Mouse (Mus musculus) heart, postnatal 10 days (tissue): ENCODE data around the gene Cdc37. TPM values are rescaled to one million over a fixed set of nuclear protein-coding genes. Genes with fewer than 3 reads are reported as not detected.

ENCODE experiments used
- DNase-seq, 2 experiments: peaks; one replicate each; pipeline ENCODE4 v3.0.0; 2021
- intact Hi-C: fragments of 180-260 bp; cut with DNase I; formaldehyde crosslinking; loops from one replicate; pipeline ENCODE4 v1.15.1; 2025
- total RNA-seq, 2 experiments: library from RNA; stranded (reverse); gene quantifications; 2 replicates each; pipeline ENCODE4 v1.2.3; 2021

The Cdc37 gene
- total RNA-seq, 2 experiments from 2014 or later: 167 to 169 TPM

DNA sequence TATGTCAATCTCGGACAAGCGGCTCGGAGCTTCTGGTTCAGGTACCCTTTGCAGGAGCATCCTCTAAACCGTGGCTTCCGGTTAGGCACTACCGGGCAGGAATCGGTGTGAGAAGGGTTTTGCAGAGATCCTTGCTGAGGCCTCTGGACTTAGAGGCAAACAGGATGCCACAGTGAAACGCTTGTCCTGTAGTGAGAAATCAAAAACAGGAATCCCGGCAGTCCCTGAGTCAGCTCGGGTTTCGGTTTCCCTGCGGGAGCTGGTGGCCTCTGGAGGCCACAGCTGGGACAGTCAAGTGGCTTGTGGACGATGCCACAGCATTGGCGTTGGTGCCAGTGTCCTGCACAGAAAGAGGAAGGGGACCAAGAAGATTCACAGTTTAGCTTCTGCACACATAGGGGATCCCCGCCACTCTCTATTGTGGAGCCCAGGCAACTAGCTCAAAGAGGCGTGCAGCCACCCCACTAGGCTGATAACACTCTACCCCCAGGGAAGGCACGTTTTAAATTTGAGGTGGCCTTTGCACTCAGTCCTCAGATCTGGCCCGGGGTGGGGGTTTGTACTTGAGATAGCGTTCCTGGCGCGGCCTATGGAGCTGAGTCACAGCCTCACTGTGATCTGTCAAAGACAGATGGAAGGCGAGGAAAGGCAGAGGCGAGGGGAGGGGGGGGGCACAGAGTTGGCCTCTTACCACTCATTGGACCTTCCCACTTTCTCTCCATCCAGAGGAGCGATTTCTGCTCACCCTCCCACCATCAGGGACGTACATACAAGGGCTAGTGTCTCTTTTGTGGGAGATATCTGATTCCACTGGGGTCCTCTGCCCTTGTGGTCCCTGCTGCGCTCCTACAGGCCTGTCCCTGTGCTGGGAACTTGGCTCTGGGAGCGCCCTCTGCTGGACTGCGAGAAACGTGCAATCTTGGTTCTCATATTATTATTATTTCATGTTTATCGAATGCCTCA is 18.7 kb upstream of the Cdc37 start:
- intact Hi-C loops: loop anchor here (2.0 kb wide), 1 partner anchor 16 kb away; no protein-coding TSS in a partner anchor
- DNase-seq: peak; percentile 81 to 89

DNA sequence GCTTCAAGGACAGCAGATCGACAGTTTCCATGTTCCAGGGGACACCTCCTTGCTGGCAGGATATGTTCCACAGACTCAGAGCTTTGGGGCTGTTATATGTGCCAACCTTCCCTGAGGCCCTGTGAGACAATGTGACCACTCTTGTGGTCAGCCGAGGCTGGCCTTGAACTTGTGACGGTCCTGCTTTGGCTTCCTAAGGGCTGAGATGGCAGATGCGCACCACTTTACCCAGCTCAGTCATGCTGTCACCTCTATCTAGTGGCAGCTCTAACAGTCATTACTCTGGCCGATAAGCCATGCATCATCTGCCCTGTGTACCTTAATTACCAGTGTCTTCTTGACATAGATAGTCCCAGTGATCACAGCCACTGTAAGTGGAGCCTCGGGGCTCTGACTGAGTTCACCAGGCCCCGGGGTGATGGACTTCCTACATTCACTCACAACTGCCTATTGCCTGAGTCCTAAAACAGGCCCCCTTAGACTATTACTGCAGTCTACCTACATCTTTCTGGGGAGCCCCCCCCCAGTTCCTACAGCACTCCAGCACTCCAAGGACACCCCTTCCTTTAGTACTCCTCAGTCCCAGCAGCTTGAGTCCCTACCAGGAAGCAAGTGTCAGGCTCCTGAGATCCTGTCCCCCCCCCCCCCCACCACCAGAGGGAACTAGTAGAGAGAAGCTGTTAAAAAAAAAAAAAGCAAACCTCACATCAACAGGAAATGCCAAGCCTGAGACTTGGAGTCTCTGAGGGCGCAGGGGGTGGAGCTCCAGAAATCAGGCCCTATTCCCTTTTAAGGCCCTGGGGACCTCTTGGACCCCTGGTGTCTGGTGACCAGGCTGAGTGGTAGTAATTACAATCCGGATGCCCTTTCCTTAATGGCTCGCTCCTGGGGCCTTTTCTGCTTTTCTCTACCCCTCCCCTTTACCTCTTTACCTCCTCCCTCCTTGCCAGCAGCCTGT is 17.6 kb upstream of the Cdc37 start:
- intact Hi-C loops: loop anchor here (2.0 kb wide), 1 partner anchor 15 kb away; no protein-coding TSS in a partner anchor
- peak; percentile 42 to 56 for DNase-seq

DNA sequence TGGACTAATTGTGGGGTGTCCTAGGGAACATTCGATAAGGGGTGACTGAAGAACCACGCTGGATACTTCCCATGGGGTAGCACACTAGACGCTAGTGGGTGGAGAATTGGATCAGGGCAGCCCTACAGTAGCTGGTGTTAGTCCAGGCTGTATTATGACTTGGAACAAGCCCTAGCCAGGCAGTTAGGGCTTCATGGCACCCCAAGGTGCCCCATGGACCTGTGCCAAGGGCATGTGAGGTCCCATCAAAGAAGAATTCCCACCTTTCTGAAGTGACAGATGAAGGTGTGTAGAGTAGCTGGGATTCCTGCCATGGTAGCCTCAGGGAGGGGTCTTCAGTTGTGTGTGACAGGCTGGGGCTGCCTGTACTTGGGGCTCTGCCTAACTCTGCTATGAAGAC is 16.7 kb upstream of the Cdc37 start:
- intact Hi-C loops: no loop called here
- no peak for DNase-seq

GRCm38 (mm10) chr9:21165952-21166451 is 16.2 kb upstream of the Cdc37 start:
- intact Hi-C loops: no loop called here
- DNase-seq: peak; percentile 63 to 79

DNA sequence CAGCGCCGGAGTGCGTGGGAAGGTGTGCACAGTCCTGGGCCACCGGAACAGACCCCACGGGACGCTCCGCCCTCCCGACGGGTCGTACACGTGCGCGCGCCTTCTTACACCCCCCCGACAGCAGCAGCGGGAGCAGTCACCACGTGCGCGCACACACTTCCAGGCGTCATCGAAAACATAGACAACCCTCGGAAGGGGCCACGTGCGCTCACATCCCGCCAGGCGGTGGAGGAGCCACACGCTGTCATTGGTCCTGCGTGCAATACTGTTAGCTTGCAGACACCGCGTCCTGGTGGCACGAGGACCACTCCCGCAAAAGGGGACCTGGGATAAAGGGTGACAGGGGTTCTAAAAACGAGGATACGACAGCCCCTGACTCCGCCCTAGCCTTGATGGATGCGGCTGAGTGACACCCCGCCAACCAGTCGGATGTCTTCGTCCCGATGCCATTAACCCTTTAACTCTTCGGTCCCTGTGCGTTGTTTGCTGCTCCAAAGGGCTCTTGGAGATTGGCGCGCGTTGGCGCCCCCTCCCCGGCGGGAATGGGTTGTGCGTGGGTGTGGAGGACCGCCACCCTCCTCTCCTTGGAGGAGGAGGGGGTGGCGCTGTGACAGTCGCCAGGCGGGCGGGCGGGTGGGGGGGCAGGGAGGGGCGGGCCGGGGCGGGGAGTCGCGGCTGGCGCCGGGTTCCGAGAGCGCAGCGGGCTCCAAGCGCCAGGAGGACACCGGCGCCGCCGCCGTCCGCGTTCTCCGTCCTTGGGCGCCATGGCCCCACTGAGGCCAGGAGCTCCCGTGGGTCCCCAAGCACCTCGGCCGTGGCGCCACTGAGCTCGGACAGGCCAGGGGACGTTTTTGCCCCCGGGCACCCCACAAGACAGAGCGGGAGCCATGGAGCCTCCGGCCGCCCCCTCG is 15.5 kb upstream of the Cdc37 start, which contains the start of gene Pde4a:
Pde4a (plus strand) TSS at position 674 of the 911 bp plus-strand sequence.
- intact Hi-C loops: no loop called here
- DNase-seq: peak; percentile 64 to 74

- DNase-seq: no peak
- intact Hi-C loops: no loop called here
These were observed 14.3 kb upstream of the Cdc37 start for GRCm38 (mm10) chr9:21164072-21164471.

DNA sequence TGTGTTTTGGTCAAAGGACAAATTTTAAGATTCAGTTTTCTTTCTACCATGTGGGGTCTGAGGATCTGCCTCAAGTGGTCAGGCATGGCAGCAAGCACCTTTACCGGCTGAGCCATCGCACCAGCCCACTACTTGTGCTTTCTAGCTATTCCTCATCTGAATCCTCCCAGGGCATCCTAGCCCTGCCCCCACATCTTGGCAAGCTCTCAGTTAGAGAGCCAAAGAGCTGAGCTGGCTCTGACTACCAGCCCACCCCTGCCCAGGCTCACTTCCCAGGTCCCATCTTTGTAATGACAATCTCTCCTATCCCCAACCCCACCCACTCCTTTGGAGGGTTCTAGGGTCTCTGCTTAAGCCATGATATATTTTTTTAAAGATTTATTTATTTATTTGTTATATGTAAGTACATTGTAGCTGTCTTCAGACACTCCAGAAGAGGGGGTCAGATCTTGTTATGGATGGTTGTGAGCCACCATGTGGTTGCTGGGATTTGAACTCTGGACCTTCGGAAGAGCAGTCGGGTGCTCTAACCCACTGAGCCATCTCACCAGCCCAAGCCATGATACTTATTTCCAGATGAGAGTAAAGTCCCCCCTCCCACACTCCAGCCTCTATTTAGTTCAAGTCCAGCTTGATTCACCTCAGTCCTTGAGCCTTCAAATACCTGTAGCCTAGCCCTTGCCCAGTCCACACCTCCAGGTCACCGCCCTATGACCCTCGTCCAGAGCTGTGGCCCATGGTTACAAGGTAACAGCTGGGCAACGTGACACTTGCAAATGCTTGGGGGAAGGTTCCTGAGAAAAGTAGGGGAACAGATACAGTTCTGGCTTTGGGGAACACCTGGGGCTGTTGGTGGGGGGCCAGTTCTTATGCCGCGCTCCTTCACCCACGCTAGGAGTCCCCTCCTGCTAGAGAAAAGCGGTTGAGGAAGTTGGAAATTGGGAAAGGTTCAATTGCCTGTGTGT is 13.6 kb upstream of the Cdc37 start:
- no peak for DNase-seq
- intact Hi-C loops: no loop called here

DNA sequence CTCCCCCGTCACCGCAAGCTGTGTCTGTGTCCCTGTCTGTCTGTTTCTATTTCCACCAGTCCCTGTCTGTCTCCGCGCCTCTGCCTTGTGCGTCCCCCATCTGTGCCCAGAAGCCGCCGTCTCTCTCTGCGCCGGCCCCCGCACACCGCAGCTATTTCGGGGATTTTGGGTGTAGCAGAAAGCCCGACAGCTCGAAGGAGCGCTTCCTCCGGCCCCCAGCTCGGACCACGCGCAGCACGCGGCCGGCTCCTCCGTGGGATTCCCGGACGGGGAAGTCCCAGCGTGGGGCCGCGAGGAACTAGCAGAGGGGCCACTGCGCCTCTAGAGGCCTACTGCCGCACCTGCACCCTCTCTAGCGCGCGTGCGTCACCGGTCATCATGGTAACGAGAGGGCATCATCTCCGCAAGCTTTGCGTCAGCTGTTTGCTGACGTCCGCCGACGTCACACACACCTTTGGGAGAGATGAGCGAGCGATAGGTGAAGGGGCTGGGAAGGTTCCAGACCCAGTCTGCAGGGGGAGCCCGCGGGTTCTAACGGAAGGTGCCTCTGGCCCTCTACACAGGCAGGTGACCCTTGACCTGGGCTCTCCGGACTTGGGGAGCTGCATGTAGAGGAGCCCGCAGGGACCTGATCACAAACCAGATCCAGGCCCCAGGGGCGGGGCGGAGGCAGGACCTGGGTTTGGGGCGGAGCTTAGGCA is 11.6 kb upstream of the Cdc37 start:
- DNase-seq: peak; percentile 91 to 94
- intact Hi-C loops: no loop called here

GRCm38 (mm10) chr9:21154787-21155186 is 5.0 kb upstream of the Cdc37 start:
- DNase-seq: no peak
- intact Hi-C loops: loop anchor here (5.0 kb wide), 1 partner anchor 63 kb away; no protein-coding TSS in a partner anchor

DNA sequence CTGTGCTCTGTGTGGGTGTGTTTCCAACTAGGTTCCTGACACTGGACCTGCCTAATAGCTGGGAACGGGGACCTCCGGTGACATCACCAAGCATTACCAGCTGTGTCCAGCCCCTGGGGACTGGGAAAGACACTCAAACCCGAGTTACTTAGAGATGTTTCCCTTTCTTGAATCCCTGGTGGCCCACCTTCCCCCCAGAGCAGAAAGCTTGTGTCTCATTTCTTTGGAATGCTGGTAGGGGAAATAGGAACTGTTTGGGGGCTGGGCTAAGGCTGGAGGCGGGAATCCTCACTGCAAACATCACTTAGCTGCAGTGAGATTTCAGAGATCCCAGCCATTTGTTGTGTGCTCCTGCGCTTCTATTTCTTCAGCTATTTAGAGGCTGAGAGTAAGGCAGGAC is 4.1 kb upstream of the Cdc37 start:
- peak; percentile 47 to 53 for DNase-seq
- intact Hi-C loops: loop anchor here (2.0 to 5.0 kb wide), 2 partner anchors 15 to 63 kb away; no protein-coding TSS in a partner anchor

GRCm38 (mm10) chr9:21153331-21153730 is 3.5 kb upstream of the Cdc37 start:
- no peak for DNase-seq
- intact Hi-C loops: loop anchor here (2.0 to 5.0 kb wide), 2 partner anchors 15 to 64 kb away; no protein-coding TSS in a partner anchor

DNA sequence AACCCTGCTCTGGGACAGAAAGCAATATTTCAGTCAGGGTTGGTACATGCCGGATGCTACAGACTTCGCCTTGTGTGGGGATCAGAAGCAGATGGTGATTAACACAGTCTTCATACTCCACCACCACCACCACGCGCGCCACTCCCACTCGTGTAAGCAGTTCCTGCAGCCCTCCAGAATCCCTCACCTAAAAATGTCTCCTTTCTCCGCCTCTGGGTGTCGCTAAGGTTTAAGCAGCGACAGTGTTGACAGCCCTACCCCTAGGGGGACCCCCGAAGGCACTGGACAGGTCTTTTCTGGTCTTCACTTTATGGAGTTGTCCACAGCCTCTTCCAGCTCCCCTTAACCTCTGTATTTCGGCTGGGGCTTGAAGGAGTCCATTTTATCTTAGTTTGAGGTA is 2.9 kb upstream of the Cdc37 start:
- intact Hi-C loops: loop anchor here (2.0 to 5.0 kb wide), 2 partner anchors 16 to 65 kb away; no protein-coding TSS in a partner anchor
- DNase-seq: peak; percentile 64 to 74

DNA sequence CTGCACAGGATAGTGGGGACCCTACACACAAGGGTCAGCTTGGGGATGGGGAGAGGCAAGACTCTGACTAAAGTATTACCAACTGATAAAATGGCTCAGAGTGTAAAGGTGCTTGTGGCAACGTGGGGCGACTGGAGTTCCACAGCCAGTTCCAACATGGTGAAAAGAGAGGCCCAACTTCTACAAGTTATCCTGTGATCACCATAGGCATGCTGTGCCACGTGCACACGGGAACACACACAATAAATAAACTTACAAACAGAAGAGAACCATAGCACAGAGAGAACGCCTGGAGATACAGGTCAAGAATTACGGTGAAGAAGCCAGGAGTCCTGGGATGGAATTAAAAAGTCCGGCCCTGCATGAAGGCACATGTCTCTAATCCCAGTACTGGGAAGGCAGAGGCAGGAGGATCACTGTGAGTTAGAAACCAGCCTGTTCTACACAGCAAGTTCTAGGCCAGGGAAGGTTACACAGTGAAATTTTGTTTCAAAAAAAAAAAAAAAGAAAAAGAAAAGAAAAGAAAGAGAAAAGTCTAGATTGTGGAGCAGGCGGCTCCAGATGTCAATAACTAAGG is 617 bp downstream of the Cdc37 start:
- intact Hi-C loops: no loop called here
- DNase-seq: no peak

GRCm38 (mm10) chr9:21148427-21148826 is 1.4 kb downstream of the Cdc37 start:
- intact Hi-C loops: no loop called here
- DNase-seq: no peak

DNA sequence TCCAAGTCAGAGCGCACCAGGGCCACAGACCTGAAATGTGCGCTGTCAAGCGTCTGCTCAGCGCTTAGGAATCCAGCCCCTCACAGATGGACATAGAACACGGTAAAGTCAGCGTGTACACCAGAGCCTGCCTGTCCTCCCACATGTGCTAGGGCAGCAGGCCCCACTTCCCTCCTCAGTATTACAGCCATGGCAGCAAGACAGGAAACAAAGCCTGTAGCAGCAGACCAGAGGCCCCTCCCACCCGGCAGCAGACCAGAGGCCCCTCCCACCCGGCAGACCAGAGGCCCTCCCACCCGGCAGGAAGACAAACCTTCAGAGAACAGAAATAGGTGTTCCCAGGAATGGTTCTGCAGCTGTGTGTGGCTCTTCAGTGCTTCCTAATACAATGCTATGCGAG is 3.1 kb downstream of the Cdc37 start:
- intact Hi-C loops: no loop called here
- DNase-seq: peak; percentile 49 to 50

DNA sequence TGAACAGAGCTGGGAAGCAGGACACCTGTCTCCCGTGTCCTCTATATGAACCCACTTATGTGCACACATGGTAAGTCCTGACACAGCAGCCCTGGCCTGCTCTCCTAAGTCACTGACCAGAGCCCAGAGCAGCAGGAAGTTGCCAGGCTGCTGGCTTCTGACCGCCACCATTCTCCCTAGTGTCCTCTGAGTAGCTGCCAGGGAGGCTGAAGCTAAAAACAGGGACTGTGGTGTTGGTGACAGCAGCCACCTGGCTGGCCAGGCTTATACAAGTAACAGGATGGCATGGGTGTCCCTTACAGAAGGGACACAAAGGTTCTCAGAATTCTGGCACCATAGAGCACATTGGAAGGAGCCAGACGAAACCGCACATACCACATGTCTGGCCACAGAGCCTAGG is 4.4 kb downstream of the Cdc37 start:
- intact Hi-C loops: no loop called here
- DNase-seq: peak; percentile 66 to 72

DNA sequence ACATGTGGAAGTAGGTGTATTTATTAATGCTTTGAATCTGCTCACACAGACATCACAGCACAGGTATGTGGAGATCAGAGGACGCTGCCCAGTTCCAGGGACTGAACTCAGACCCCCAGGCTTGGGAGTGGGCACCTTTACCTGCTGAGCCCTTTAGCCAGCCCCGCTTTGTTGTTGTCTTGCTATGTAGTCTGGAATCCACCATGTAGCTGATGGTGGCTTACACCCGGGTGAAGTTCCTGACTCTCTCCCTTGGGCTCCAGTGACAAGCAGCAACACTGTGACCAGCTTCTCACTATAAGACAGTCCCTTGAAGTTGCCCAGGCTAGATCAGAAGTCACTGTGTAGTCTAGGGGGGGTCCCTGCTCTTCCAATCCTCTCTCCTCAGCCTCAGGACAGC is 5.4 kb downstream of the Cdc37 start:
- intact Hi-C loops: no loop called here
- no peak for DNase-seq
